Mouse (Mus musculus) testis, adult 2 months (tissue): ENCODE data around the gene Stx8.

Experiments
- CTCF ChIP-seq: fragments of 200-500 bp; IDR thresholded peaks from 2 replicates; pipeline ENCODE4 v1.5.1; 2012; ENCODE audit warnings: low read depth, mild to moderate bottlenecking, inconsistent platforms, low read length, moderate library complexity; ENCODE audit not compliant: control insufficient read depth, insufficient read depth, insufficient replicate concordance
- POLR2A ChIP-seq: fragments of 200-500 bp; IDR thresholded peaks from 2 replicates; pipeline ENCODE4 v1.6.1; 2012; ENCODE audit warnings: low read depth, mild to moderate bottlenecking, inconsistent platforms, low read length, moderate library complexity; ENCODE audit not compliant: control insufficient read depth

GRCm38 (mm10) chr11:68086221-68086620, 120.2 kb downstream of the Stx8 start:
- TF ChIP-seq CTCF (no peak), POLR2A (no peak)
